Mouse (Mus musculus): ENCODE data around the gene Gpatch2.

The Gpatch2 gene

DNA sequence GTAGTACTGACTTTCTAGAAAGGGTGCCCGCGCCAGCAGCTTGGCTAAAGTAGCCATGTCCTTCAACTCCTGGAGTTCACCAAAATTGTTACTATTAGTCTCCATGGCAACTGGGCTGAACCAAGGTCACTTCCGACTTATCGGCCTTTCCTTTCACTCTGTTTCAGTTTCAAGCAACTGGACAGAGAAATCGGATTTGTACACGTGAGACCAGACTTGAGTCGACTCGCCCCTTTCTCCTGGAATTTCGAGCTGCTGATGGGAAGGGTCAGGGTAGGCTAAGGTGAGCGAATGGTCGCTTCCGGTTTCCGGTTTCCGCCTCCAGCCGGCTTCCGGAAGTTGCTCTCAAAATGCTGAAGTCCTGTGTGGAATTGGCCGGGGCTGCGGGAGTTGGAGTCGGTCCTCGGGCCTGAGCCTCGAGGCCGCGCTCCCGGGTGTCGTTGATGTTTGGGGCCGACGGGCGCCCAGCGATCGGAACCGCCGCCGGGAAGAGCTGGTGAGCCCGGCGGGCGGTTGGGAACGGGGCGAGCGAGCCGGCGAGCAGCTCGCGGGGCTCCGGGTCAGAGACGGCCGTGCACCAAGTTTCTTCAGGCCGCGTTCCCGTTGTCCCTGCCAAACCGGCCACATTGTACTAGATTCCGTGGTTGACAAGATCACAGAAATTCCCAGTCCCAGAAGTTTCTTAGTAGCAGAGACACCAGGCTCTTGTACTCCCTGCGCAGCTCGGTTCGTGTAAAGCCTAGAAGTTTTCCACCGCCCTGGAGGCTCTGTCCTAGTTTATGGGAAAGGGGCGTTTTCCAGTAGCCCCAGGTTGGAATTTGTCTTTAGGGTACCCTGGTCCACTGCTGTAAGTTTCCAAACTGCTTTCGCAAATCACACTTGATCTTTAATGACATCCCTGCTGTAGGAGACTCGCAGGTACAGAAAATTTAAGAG, at the start of gene Gpatch2, which contains the start of gene Spata17:
TSS of gene Gpatch2 (plus strand) at position 328 of the 936 bp plus-strand sequence.
TSS of gene Spata17 (minus strand) at position 285 of the 936 bp plus-strand sequence.
- peak; percentile 66 for DNase-seq (ENCODE audit: low read depth, low spot score)

- DNase-seq (ENCODE audit: low read depth, low spot score): no peak
Measured at GRCm38 (mm10) chr1:187169646-187170045, 45.7 kb upstream of the Gpatch2 start.

DNA sequence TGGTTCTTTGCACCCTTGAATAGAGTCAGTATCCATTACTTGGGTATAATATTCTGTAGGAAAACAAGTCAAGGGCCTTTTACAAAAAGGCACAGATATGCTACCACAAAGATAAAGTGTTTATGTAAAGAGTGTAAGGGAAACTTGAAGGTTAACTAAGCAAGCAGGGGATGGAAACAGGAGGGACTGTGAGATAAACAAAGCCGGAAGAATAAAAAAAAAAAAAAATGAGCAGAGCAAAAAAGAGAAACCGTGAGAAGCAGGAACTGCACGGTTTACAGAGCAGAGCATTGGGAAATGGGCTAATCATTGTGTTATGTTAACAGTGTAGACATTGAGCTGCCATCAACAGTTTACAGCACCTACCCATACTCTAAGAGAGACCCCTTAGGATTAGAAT, 44.9 kb upstream of the Gpatch2 start:
- no peak for DNase-seq (ENCODE audit: low read depth, low spot score)

- no peak for DNase-seq (ENCODE audit: low read depth, low spot score)
Measured at GRCm38 (mm10) chr1:187175991-187176390, 39.3 kb upstream of the Gpatch2 start.

- DNase-seq (ENCODE audit: low read depth, low spot score): no peak
Measured at GRCm38 (mm10) chr1:187178546-187178945, 36.8 kb upstream of the Gpatch2 start.

DNA sequence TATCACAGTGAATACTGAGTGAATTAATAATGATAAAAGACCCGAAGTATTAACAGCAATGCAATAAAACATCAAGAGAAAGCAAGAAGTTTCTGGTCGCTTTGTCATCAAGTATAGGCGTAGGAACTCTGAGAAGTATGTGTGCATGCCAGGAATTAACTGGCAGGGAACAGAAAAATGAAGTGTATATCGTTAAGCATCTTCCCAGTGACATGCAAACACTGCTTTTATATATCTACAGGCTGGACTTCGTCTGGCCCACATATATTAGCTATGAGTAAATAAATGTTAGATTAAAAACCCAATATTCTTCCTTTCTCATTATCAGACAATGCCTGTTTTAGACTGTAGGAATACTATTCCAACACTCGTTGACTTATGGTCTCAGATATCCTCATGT, 9.8 kb upstream of the Gpatch2 start:
- DNase-seq (ENCODE audit: low read depth, low spot score): no peak

DNA sequence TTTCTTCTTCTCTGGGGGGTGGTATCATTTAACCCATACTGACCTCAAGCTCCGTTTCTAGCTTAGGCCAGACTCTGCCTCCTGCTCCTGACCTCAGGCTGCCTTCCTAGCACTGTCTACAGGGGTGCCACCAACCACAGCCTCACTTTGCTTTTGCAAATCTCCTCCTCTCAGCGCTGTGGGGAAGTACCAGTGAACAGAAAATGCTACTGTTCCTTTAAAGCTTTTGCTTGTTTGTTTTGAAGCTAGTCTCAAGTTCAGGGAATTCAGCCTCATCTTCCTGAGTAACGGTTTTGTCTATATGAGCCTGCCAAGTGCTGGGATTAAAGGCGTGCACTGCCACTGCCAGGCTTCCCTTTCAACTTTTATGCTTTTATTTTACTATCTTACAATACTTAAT, 5.8 kb upstream of the Gpatch2 start:
- DNase-seq (ENCODE audit: low read depth, low spot score): no peak

DNA sequence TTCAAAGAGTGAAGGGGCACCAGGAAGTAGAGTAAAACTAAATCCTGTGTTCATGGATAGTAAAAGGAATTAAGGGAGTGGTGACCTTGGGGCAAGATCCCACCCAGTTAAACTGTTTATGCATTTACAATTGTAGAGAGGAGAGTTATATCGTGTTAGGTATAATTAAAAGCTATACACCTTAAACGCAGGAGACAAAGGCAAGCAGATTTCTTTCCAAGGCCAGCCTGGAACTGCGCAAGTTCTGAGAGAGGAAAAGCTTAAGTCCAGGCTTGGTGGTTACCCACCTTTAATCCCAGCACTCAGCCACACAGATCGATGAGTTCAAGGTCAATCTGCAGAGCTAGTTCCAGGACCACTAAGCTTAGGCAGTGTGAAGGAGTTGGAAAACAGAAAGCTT, 4.6 kb upstream of the Gpatch2 start:
- no peak for DNase-seq (ENCODE audit: low read depth, low spot score)

- DNase-seq (ENCODE audit: low read depth, low spot score): no peak
Measured at GRCm38 (mm10) chr1:187216620-187217410, 1.5 kb downstream of the Gpatch2 start.

DNA sequence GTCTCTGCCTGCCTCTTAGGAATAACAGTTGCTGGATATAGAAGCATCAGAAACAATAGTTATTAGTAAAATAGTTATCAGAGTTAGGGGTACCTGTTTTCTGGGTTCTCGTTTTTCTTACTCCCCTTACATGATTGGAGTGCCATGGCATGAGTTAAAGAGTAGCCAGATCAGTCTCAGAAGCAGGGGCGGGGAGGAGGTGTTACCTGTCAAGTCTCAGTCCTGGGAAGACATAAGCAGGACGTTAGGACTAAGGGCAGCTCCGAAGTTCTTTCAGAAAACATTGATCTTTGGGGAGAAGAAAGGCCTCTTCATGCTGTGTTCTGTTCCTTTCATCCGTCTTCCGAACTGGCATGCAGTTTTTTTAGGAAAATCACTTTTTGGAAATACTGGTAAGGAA, 5.4 kb downstream of the Gpatch2 start:
- DNase-seq (ENCODE audit: low read depth, low spot score): no peak

DNA sequence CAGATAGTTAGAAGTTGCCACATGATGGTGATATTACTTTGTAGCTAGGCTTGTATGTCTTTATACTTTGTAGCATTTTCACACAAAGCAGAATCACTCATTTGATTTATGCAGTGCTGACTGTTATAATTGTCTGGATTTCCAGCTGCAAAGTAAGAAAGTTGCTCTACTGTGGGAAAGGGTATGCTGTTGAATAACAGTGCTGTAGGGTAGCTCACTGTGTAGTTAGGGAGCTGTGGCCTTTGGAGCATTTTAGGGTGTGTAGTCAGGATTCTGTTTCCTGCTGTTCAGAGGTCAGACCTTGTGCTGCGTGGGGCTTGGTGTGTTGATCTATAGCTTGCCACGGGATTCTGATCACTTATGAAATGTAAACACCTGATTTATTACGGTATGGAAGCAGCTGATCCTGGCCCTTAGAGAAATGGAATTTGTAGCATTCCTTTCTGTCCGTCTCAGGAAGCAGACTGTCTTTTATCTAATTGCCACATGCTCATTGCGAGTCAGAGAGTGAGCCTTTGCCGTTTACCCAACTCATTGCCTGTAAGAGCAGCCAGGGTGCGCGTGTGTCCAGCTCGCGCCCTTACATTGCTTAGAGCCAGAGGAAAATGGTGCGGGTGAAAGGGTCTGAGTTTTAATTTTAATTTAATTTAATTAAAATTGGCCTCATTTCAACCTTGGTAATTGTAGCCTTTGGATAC, 11.2 kb downstream of the Gpatch2 start:
- DNase-seq (ENCODE audit: low read depth, low spot score): no peak

- no peak for DNase-seq (ENCODE audit: low read depth, low spot score)
Measured at GRCm38 (mm10) chr1:187228414-187229146, 13.3 kb downstream of the Gpatch2 start.

DNA sequence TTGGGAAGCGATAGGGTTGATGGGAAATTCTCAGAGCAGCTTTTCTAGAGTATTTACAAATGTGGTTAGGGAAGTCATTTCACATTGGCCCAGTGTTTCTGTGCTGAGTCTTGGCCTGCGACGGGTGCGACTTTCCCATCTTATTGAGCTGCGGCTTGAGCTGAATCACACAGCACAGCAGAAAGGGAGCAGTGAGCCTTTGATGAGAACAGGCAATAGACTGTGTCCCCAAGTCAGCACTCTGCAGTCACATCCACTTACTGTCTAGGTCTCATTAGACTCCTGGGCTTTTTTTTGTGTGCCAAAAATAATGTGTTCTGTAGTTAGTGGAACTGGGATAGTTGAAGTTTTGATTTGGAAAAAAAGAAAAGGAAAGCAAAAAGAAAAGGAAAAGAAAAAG, 14.9 kb downstream of the Gpatch2 start:
- DNase-seq (ENCODE audit: low read depth, low spot score): no peak

DNA sequence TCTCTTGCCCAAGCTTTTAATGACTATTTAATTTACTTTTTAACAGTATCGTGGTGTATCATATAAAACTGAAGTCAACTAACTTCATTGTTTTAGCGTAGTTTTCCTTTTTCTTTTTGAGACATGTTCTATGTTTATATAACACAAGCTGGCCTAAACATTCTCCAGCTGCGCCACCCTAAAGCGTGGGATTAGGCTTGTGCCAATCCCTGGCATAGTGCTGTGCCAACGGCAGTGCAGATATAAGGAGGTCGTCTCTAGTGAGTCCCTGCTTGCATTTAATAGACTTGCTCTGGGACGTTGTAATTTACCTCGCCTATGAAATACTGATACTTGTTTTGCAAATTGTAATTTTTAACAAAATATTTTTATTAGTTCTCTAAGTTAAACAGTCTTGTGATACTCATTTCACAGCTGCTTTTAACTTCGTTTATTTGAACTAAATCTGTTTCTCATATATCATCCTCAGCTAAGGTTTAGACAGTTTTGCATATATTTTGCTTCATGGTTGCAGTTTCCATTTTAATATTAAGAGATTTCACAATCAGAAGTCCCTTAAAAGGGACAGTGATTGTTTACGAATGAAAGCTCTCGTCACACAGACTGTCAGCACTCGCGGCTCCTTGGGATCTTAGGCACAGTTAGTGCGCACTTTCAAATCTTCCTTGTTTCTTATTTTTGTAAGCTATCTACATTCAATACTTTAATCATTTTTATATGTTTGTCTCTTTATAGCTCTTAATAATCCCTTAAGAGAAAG, 17.1 kb downstream of the Gpatch2 start:
- DNase-seq (ENCODE audit: low read depth, low spot score): no peak

GRCm38 (mm10) chr1:187232996-187233615, 17.8 kb downstream of the Gpatch2 start:
- no peak for DNase-seq (ENCODE audit: low read depth, low spot score)

GRCm38 (mm10) chr1:187235161-187235560, 19.9 kb downstream of the Gpatch2 start:
- no peak for DNase-seq (ENCODE audit: low read depth, low spot score)

- DNase-seq (ENCODE audit: low read depth, low spot score): no peak
Measured at GRCm38 (mm10) chr1:187236296-187236695, 21.0 kb downstream of the Gpatch2 start.

GRCm38 (mm10) chr1:187238061-187238460, 22.8 kb downstream of the Gpatch2 start:
- DNase-seq (ENCODE audit: low read depth, low spot score): no peak

DNA sequence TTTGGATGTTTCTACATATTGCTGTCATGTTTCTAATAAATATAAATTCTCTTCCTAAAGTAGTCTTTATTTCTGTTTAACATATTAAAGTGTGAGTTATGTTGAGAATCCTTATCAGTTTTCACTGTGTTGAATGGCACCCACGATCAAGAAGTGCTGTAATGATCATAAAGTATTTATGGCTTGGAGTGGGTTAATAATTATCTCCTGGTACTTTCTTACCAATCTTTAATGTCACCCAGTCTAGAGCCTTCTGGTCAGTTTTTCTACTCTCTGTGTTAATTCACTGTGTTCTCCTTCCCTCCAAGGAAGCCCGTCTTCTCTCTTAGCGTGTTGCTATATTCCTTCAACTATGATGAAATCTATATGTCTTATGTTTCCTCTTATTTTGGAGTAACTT, 25.0 kb downstream of the Gpatch2 start:
- no peak for DNase-seq (ENCODE audit: low read depth, low spot score)

DNA sequence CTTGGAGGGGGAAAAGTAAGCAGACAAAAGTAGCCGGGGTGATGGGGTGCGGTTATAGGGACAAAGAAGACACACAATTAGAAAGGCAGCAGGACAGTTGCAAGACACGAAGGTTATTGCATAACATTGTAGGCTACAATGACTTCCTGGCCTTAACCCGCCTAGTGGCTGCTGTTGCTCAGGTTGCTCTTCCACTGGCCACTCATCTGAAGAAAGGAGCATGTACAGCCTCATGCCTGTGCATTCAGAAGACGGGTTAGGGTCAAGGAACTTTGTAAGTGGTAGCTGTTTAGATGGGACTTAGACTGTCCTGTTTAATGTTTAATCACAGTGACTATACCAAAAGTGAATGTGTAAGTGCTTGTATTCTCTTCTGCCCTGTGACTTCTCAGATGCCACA, 26.0 kb downstream of the Gpatch2 start:
- DNase-seq (ENCODE audit: low read depth, low spot score): no peak

Measured in c-Kit-negative CD71-positive TER-119-positive erythroid progenitor cells, embryonic 14.5 days (primary cell).